Mouse (Mus musculus) kidney, postnatal 0 days (tissue): Measurements from ENCODE around the gene 2210016F16Rik. TPM values are rescaled to one million over a fixed set of nuclear protein-coding genes. Genes with fewer than 3 reads are reported as not detected.
"Not testable (repeated sequence)": the region's sequence is repeated elsewhere in the genome, so short reads cannot be mapped to it uniquely, and the experiment has no call there.

Experiments
- ATAC-seq: fragments of 200-750 bp; cut with Nextera tagmentation; replicated peaks from 2 replicates; pipeline ENCODE4 v1.8.0; 2017; ENCODE audit warnings: low read depth, moderate number of reproducible peaks, moderate TSS enrichment, moderate library complexity; ENCODE audit not compliant: low FRiP score
- DNase-seq: peaks from one replicate; pipeline ENCODE4 v3.0.0-alpha.2; 2016; ENCODE audit warnings: low spot score
- H3K27ac ChIP-seq: fragments of 300-500 bp; sonication (generic); 2 replicates; pipeline ENCODE4 v1.5.1; 2014; ENCODE audit warnings: mild to moderate bottlenecking
- H3K27me3 ChIP-seq: fragments of 300-500 bp; sonication (generic); 2 replicates; pipeline ENCODE4 v1.6.1; 2014; ENCODE audit warnings: low read length, mixed read lengths; ENCODE audit not compliant: insufficient read depth
- H3K36me3 ChIP-seq: fragments of 300-500 bp; sonication (generic); 2 replicates; pipeline ENCODE4 v1.6.1; 2014; ENCODE audit warnings: low read length, mixed read lengths; ENCODE audit not compliant: insufficient read depth
- H3K4me1 ChIP-seq: fragments of 300-500 bp; sonication (generic); replicated peaks from 2 replicates; pipeline ENCODE4 v1.6.1; 2014; ENCODE audit warnings: antibody characterized with exemption, low read length, mixed read lengths; ENCODE audit not compliant: insufficient read depth
- H3K4me2 ChIP-seq: fragments of 300-500 bp; sonication (generic); 2 replicates; pipeline ENCODE4 v1.6.1; 2014; ENCODE audit warnings: mild to moderate bottlenecking, low read length, moderate library complexity, mixed read lengths
- H3K4me3 ChIP-seq: fragments of 300-500 bp; sonication (generic); replicated peaks from 2 replicates; pipeline ENCODE4 v1.5.1; 2014; ENCODE audit warnings: low read depth, low read length
- H3K9ac ChIP-seq: fragments of 300-500 bp; sonication (generic); 2 replicates; pipeline ENCODE4 v1.6.1; 2014; ENCODE audit warnings: low read depth, low read length
- H3K9me3 ChIP-seq: fragments of 300-500 bp; sonication (generic); replicated peaks from 2 replicates; pipeline ENCODE4 v1.6.1; 2016; ENCODE audit warnings: low read length, inconsistent platforms, mixed read lengths
- CTCF ChIP-seq: IDR thresholded peaks from 2 replicates; pipeline ENCODE4 v1.5.1; 2016; ENCODE audit warnings: antibody characterized with exemption, low read depth, mild to moderate bottlenecking, moderate library complexity
- WGBS: fragments of 180-500 bp; shearing (Covaris S2); extraction: QIAGEN DNeasy Blood & Tissue Kit; methylation state at CpG from one replicate; pipeline ENCODE4 v1.1.7; 2014; 5-methylcytosine and 5-hydroxymethylcytosine counted together
- polyA plus RNA-seq: library from polyadenylated mRNA; unstranded; fragments of >200 nt; fragmentation: Nextera tagmentation; extraction: Ambion mirVana; gene quantifications from 2 replicates; pipeline ENCODE4 v1.2.1, GENCODE M21; 2015

The 2210016F16Rik gene
- polyA plus RNA-seq, 1 experiment from 2014 or later: 33.7 TPM

DNA sequence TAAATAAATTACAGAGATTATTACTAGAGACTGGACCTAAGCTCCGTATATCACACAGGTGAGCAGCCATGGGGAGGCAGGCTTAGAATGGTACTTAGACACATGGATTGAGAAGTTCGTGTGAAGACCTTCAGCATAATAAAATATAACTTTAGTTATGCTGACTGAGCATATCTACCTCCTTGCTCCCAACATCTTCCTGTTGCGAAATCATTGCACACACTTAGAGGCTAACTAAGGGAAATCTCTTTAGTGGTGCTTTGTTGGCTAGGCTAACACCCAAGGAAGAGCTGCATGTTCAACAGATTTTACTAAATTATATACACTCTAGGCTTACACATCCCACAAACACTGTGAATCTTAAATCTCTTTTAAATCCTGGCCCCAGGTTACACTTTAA, 18.7 kb downstream of the 2210016F16Rik start:
- no peaks in the 10 kb centered on the region for H3K4me1 ChIP-seq
- H3K9ac ChIP-seq: no peak overlapping the region
- DNase-seq: no peak
- H3K27ac ChIP-seq: no peak overlapping the region
- 92% methylated on average over 3 of the region's 3 CpGs for WGBS
- H3K4me3 ChIP-seq: no peak overlapping the region
- no peaks in the 10 kb centered on the region for H3K9me3 ChIP-seq
- H3K36me3 ChIP-seq: no peaks in the 10 kb centered on the region
- TF ChIP-seq CTCF: no peak
- no peak for ATAC-seq
- no peaks in the 10 kb centered on the region for H3K27me3 ChIP-seq
- no peak overlapping the region for H3K4me2 ChIP-seq

DNA sequence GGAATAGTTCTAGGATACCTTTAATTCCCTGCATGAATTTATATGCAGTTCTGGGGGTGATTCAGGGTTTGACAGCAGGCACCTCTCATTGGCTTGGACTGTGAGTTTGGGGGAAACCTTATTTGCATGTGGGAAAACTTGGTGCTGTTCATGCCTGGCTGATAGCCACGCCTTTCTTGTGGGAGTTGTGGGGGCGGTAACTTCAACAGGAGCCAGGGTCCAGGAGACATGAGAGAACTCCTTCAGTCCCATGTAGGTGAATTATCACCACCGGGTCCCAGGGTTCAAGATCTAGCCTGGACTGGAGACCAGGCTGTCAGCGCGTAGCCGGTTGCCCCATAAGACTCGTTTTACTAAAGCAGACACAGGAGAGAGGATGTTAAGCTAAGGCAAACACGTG, 19.8 kb downstream of the 2210016F16Rik start:
- not testable (repeated sequence) for ATAC-seq
- WGBS: 44% methylated on average over 8 of the region's 8 CpGs

DNA sequence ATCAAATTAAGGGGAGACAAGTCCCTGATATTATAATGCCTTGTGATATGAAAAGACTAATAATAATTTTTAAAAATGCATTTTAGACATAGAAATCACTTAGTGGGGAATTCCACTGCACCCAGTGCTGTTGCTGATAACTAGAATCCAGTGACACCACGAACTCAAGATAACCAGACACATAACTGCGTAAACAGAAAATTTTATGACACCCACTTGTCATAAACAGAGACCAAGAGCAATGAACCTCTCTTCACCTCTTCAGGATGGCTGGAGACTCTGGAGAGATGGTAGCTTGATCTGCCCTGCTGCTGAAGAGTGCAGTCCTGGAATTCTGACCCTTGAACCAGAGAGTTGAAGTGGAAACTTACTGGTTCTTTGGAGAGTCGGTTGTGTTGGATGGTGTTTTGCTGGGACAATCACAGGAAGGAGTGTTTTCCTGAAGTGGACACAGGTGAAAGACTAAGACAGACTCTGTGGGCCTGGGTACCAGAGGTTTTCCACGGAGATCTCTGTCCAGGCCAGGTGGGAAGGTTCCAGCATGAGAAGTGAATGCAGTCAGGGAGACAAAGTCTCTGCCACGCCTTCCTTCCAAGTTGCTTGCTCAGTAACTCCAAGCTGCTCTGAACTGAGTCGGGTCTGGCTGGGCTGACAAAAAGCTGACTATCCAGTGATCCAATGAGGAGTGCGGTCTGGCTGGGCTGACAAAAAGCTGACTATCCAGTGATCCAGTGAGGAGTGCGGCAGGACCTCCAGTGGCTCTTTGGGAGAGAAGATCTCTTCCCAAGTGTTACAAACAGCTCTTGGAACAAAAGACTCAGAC, 20.5 kb downstream of the 2210016F16Rik start:
- no peak overlapping the region for H3K9ac ChIP-seq
- DNase-seq: no peak
- no peak overlapping the region for H3K4me2 ChIP-seq
- no peaks in the 10 kb centered on the region for H3K36me3 ChIP-seq
- WGBS: 72% methylated on average over 8 of the region's 8 CpGs
- no peak for ATAC-seq
- H3K9me3 ChIP-seq: no peaks in the 10 kb centered on the region
- TF ChIP-seq CTCF: no peak
- H3K4me3 ChIP-seq: no peak overlapping the region
- no peaks in the 10 kb centered on the region for H3K27me3 ChIP-seq
- H3K4me1 ChIP-seq: no peaks in the 10 kb centered on the region
- H3K27ac ChIP-seq: no peak overlapping the region

More for the DNA sequence above, 19.8 kb downstream of the 2210016F16Rik start:
- not testable (repeated sequence) for H3K27ac ChIP-seq, H3K36me3 ChIP-seq, H3K9ac ChIP-seq, H3K4me3 ChIP-seq, DNase-seq, H3K9me3 ChIP-seq, H3K4me2 ChIP-seq, H3K27me3 ChIP-seq, H3K4me1 ChIP-seq

DNA sequence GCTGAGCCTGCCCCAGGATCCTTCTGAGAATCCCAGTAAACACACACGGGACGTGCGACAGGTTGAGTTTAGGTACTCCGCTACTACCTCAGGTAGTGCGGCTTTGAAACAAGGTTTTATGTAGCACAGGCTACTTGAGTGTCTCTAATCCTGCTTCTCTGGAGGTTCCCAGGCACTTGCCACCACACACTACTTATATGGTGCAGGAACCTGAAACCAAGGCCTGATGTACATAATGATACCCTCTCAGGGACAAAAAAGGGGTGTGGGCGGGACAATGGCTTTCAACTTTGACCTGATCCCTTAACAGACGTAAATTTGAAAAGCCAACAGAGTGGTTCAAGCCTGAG, 25.7 kb downstream of the 2210016F16Rik start:
- Histone ChIP-seq H3K36me3 (no peaks in the 10 kb centered on the region), H3K4me2 (peak overlapping the region; percentile 91), H3K27me3 (no peaks in the 10 kb centered on the region), H3K27ac (0 out of 2 replicates have a peak overlapping the region, but pooled peaks have one; percentile 39), H3K9me3 (no peaks in the 10 kb centered on the region), H3K9ac (peak overlapping the region; percentile 60), H3K4me1 (no peaks in the 10 kb centered on the region), H3K4me3 (peak overlapping the region; percentile 56)
- ATAC-seq (no peak), DNase-seq (no peak)
- WGBS: 5% methylated on average over 7 of the region's 7 CpGs
- no peak for TF ChIP-seq CTCF

DNA sequence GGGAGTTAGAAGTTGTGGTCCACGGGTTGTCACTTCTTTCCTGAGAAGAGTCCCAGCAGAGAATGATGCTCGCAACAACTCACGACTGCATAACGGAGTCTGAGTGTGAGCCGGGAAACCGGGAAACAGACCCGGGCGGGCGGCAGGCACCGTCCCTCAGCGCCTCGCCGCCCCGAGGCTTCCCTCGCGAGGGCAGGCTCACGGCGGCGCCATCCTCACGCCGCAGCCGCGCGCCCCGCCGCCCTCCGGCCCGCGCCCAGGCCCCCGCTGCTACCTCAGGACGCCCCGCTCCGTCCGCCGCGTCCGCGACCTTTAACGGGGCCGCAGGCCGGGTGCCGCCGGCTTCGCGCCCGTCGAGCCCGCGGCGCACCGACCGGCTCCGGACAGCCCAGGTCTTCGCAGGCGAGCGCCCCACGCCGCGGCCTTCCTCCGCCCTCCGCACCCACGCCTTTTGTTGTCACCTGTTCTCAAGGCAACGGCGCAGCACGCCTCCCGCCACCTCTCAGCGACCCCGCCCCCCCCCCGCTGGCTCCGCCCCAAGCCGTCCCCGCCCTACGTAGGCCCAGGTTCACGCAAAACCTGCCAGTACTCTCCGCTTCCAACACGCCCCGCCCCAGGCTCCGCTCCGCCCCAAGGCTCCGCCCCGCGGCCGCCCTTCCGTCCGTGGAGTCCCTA, 26.3 kb downstream of the 2210016F16Rik start, which contains the start of gene Kif27:
Gene Kif27, minus strand, starts transcription at position 494 of the 675 bp plus-strand sequence.
- ATAC-seq: peak; percentile 98
- no peak for TF ChIP-seq CTCF
- Histone ChIP-seq H3K4me2 (peak within 1 kb of the TSS; percentile 91), H3K9me3 (no peaks in the 10 kb centered on the region), H3K27me3 (no peaks in the 10 kb centered on the region), H3K4me3 (peak within 1 kb of the TSS; percentile 56), H3K36me3 (no peaks in the 10 kb centered on the region), H3K27ac (0 out of 2 replicates have a peak within 1 kb of the TSS, but pooled peaks have one; percentile 39), H3K4me1 (no peaks in the 10 kb centered on the region), H3K9ac (peak within 1 kb of the TSS; percentile 60)
- DNase-seq: peak; percentile 95
- 1% methylated on average over 79 of the region's 85 CpGs for WGBS

DNA sequence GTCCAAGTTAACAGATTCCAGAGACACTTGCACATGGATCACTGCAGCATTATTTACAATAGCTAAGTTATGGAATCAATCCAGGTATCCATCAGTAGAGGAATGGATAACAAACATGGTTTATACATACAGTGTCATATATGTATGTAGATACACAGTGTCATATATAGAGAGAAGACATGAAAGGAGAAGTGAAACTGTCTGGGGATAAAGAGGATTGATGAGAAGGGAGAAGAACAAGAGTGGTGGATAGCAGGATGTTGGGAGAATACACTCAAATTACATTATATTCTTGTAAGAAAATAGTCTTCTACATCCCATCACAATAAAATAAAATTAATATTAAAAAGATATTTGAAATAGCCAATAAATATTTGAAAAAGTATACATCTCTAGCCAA, 32.0 kb downstream of the 2210016F16Rik start:
- Histone ChIP-seq H3K27me3 (no peaks in the 10 kb centered on the region), H3K4me3 (no peak overlapping the region), H3K27ac (no peak overlapping the region), H3K9me3 (no peaks in the 10 kb centered on the region), H3K4me2 (no peak overlapping the region), H3K36me3 (no peaks in the 10 kb centered on the region), H3K4me1 (no peaks in the 10 kb centered on the region), H3K9ac (no peak overlapping the region)
- ATAC-seq (no peak), DNase-seq (no peak)
- no peak for TF ChIP-seq CTCF
